Mouse (Mus musculus) spleen, adult 2 months (tissue): ENCODE data around the gene Tsc22d3.

ENCODE experiments used
- CTCF ChIP-seq: fragments of 200-500 bp; IDR thresholded peaks from 2 replicates; pipeline ENCODE4 v1.5.1; 2011; ENCODE audit warnings: mild to moderate bottlenecking, inconsistent platforms; ENCODE audit not compliant: insufficient read depth, insufficient read length, insufficient replicate concordance; ENCODE audit errors: extremely low read depth
- POLR2A ChIP-seq: fragments of 200-500 bp; IDR thresholded peaks from 2 replicates; pipeline ENCODE4 v1.6.1; 2011; ENCODE audit warnings: low read depth, low read length, inconsistent platforms

DNA sequence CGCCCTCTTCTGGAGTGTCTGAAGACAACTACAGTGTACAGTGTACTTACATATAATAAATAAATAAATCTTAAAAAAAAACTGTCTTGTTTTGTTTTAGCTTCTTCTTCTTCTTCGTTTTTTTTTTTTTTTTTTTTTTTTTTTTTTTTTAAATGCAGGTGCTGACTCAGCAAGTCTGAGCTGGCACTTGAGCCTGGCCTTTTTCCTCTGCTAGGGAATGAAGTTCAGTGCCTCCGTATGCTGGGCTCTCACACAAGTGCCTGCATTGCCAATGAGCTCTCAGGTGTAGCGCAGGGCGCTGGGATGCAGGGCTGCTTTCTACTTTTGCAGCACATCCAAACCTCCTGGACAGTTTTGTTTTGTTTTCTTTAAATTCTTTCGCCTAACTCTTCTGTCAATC, 90.6 kb downstream of the Tsc22d3 start:
- no peak for TF ChIP-seq POLR2A
- no peak for TF ChIP-seq CTCF
